Mouse (Mus musculus): Measurements from ENCODE around the gene Cdh26. TPM values are rescaled to one million over a fixed set of nuclear protein-coding genes. Genes with fewer than 3 reads are reported as not detected.

The Cdh26 gene
- polyA plus RNA-seq, 1 experiment, result 0.06 TPM

DNA sequence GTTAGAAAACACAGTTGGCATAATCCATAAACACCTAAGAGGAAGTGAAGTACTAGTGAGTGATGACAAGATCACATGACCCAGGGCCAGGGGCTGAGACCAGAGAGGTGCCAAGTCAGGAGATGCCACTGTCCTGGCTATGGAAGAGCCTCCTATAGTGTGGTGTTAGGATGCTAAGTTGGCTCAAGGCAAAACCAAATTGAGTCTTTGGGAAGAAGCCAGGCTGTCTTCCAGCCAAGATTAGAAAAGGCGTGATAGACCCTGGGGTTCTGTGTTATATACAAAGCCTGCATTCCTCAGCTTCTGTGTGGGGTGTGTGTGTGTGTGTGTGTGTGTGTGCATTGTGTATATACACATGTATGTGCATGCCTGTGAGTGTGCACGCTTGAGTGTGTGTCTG, 48.7 kb downstream of the Cdh26 start:
- TF ChIP-seq CTCF (IDR thresholded peaks at IDR 0.05; ENCODE audit: extremely low read depth, insufficient read length, insufficient replicate concordance, low read depth, low read length) (no peak), POLR2A (IDR thresholded peaks at IDR 0.05; ENCODE audit: low read depth, low read length) (no peak)
- Histone ChIP-seq H3K27me3 (ENCODE audit: control insufficient read depth, insufficient read depth, low read length) (no peaks in the 10 kb centered on the region), H3K27ac (ENCODE audit: insufficient read depth, low read depth, low read length) (no peak overlapping the region), H3K4me1 (ENCODE audit: control insufficient read depth, insufficient read depth, insufficient read length, low read length) (peaks cover 7% of the 10 kb centered on the region; the same call in 1 of the 2 replicates), H3K4me3 (ENCODE audit: low read depth, low read length) (no peak overlapping the region), H3K36me3 (ENCODE audit: control insufficient read depth, insufficient read depth, low read length) (no peaks in the 10 kb centered on the region)
- WGBS, result 80% methylated on average over 2 of the region's 2 CpGs

DNA sequence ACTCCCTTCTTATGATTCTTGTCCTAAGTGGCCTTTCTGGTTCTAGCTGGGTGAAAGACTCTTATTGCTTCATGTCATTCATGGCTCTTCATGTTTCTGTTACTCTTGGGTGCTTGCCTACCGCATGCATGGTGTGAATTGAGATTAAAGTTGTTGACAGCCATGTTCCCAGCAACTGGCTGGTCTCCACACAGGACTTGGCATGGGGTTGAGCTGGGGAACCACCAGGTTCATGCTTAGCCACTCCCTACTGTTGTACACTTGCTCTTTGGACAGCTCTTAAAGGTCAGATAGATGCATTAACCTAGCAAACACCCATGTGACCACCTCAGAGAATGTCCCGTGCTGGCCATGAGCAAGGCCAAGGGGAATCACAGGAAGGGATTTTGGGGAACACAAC, 50.6 kb downstream of the Cdh26 start:
- Histone ChIP-seq H3K4me3 (ENCODE audit: low read depth, low read length) (no peak overlapping the region), H3K4me1 (ENCODE audit: control insufficient read depth, insufficient read depth, insufficient read length, low read length) (peaks cover 7% of the 10 kb centered on the region; the same call in 1 of the 2 replicates), H3K36me3 (ENCODE audit: control insufficient read depth, insufficient read depth, low read length) (no peaks in the 10 kb centered on the region), H3K27ac (ENCODE audit: insufficient read depth, low read depth, low read length) (no peak overlapping the region), H3K27me3 (ENCODE audit: control insufficient read depth, insufficient read depth, low read length) (no peaks in the 10 kb centered on the region)
- 41% methylated on average over 2 of the region's 2 CpGs for WGBS
- TF ChIP-seq POLR2A (IDR thresholded peaks at IDR 0.05; ENCODE audit: low read depth, low read length), result no peak
- no peak for TF ChIP-seq CTCF (IDR thresholded peaks at IDR 0.05; ENCODE audit: extremely low read depth, insufficient read length, insufficient replicate concordance, low read depth, low read length)

DNA sequence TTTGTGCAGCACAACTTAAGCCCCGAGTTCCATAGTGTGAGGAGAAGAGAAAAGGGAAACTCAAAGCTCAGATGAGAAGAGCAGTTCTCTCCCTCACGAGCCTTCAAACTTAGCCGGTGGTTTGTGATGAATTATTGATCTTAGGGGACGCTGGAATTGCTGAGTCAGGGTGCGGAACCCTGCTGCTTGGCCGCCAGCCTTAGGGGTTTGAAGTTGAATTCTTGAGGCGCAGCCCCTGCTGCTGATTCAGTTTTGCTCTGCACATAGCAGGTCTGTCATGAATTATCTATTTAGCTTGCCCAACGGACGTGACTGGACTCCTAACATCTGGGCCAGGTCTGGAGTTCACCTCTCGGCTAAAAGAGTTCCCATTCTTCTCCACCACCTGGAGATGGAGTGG, 53.1 kb downstream of the Cdh26 start:
- H3K27me3 ChIP-seq (ENCODE audit: control insufficient read depth, insufficient read depth, low read length), result no peaks in the 10 kb centered on the region
- H3K4me1 ChIP-seq (ENCODE audit: control insufficient read depth, insufficient read depth, insufficient read length, low read length), result peaks cover 7% of the 10 kb centered on the region; the same call in 1 of the 2 replicates
- no peak overlapping the region for H3K4me3 ChIP-seq (ENCODE audit: low read depth, low read length)
- 60% methylated on average over 10 of the region's 10 CpGs for WGBS
- TF ChIP-seq POLR2A (IDR thresholded peaks at IDR 0.05; ENCODE audit: low read depth, low read length) (no peak), CTCF (IDR thresholded peaks at IDR 0.05; ENCODE audit: extremely low read depth, insufficient read length, insufficient replicate concordance, low read depth, low read length) (no peak)
- no peaks in the 10 kb centered on the region for H3K36me3 ChIP-seq (ENCODE audit: control insufficient read depth, insufficient read depth, low read length)
- no peak overlapping the region for H3K27ac ChIP-seq (ENCODE audit: insufficient read depth, low read depth, low read length)

DNA sequence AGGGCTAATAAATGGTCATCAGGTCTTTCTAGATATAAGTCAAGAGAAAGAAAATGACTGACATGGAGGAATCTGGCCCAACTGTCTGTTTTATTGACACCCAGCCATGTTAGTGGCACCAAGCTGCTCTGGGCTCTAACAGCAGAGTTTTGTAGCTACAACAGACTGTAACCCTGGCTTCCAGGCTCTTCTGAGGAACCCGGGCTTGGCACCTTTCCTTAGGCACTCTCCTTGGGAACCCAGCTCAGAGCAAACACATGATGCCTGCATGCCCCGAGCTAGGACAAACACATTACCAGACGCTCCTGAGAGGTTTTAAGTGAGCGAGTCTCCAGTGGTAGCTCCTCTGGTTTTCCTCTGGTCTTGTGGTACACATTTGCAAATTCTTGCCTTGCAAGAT, 57.9 kb downstream of the Cdh26 start:
- H3K4me3 ChIP-seq (ENCODE audit: low read depth, low read length), result no peak overlapping the region
- H3K27ac ChIP-seq (ENCODE audit: insufficient read depth, low read depth, low read length), result no peak overlapping the region
- 57% methylated on average over 4 of the region's 4 CpGs for WGBS
- H3K4me1 ChIP-seq (ENCODE audit: control insufficient read depth, insufficient read depth, insufficient read length, low read length), result no peaks in the 10 kb centered on the region
- no peaks in the 10 kb centered on the region for H3K27me3 ChIP-seq (ENCODE audit: control insufficient read depth, insufficient read depth, low read length)
- H3K36me3 ChIP-seq (ENCODE audit: control insufficient read depth, insufficient read depth, low read length), result no peaks in the 10 kb centered on the region
- TF ChIP-seq CTCF (IDR thresholded peaks at IDR 0.05; ENCODE audit: extremely low read depth, insufficient read length, insufficient replicate concordance, low read depth, low read length) (no peak), POLR2A (IDR thresholded peaks at IDR 0.05; ENCODE audit: low read depth, low read length) (no peak)

DNA sequence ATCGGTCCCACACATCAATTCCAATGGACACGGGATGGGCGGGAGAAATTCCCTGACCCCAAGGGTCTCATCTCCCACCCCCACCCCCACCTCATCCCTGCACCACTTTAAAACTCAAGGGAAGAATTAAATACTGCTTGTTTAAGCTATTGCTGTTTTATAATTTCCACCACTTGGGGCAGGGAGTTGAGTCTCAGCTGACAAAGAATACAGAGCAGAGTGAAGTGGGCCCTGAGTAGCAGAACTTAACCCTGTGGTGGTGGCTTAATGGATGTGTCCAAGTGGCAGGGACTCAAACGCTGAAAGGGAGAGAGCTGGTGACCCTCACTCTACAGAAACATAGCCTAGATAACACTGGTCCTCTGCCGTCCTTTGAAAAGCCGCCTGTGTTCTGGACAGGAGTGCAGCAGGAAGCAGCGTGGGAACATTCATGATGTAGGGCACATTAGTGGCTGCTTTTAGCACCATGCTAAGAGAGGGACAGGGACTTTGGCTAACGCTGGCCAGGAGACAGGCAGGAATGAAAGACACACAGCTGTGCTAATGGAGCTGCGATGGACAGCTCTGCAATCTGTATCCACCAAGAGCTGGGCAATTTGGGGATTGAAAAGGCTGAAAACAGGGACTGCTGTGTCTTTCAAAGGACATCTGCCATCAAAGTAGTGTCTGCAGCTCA, 60.1 kb downstream of the Cdh26 start:
- Histone ChIP-seq H3K27me3 (ENCODE audit: control insufficient read depth, insufficient read depth, low read length) (no peaks in the 10 kb centered on the region), H3K36me3 (ENCODE audit: control insufficient read depth, insufficient read depth, low read length) (no peaks in the 10 kb centered on the region), H3K4me1 (ENCODE audit: control insufficient read depth, insufficient read depth, insufficient read length, low read length) (no peaks in the 10 kb centered on the region), H3K4me3 (ENCODE audit: low read depth, low read length) (no peak overlapping the region), H3K27ac (ENCODE audit: insufficient read depth, low read depth, low read length) (no peak overlapping the region)
- WGBS, result 86% methylated on average over 9 of the region's 9 CpGs
- TF ChIP-seq POLR2A (IDR thresholded peaks at IDR 0.05; ENCODE audit: low read depth, low read length), result no peak
- no peak for TF ChIP-seq CTCF (IDR thresholded peaks at IDR 0.05; ENCODE audit: extremely low read depth, insufficient read length, insufficient replicate concordance, low read depth, low read length)

DNA sequence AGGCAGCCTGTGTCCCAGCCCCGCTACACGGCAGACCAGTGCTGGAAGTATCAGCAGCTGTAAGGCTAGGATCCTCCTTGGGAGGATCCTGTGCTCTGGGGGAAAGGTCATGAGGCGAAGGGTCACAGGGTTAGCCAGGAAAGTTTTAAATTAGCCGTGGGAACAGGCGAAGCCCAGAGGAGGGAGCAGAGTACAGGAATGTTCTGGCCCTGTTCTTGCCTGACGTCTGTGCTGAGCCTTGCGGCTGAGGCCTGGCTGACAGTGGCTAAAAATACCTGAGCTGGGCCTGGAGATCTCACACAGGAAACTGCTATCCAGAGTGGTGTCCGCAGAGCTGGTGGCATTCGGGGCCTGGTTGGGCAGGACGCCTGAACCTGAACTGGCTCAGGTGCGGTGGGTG, 63.7 kb downstream of the Cdh26 start:
- H3K4me1 ChIP-seq (ENCODE audit: control insufficient read depth, insufficient read depth, insufficient read length, low read length), result peaks cover 8% of the 10 kb centered on the region
- H3K36me3 ChIP-seq (ENCODE audit: control insufficient read depth, insufficient read depth, low read length), result no peaks in the 10 kb centered on the region

DNA sequence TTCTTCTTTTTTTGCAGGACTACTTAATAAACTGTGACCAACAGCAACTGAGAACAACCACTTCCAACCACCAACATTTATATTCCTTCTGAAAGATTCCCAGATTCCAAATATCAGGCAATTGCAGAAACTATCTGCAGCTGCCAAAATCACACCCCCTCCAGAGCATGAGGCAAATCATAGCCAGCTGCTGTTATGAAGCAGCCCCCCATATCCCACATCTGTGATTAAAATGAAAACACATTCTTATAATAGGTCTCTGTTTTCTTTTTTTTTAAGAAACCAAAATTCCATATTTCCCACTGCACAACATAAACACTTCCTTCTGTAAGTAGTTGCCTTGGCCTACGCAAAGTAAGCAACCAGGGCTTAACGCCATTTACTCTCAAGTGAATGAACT, 65.5 kb downstream of the Cdh26 start:
- Histone ChIP-seq H3K4me3 (ENCODE audit: low read depth, low read length) (no peak overlapping the region), H3K36me3 (ENCODE audit: control insufficient read depth, insufficient read depth, low read length) (no peaks in the 10 kb centered on the region), H3K27ac (ENCODE audit: insufficient read depth, low read depth, low read length) (no peak overlapping the region), H3K4me1 (ENCODE audit: control insufficient read depth, insufficient read depth, insufficient read length, low read length) (peaks cover 8% of the 10 kb centered on the region), H3K27me3 (ENCODE audit: control insufficient read depth, insufficient read depth, low read length) (no peaks in the 10 kb centered on the region)
- WGBS, result 92% methylated on average over 2 of the region's 2 CpGs
- TF ChIP-seq CTCF (IDR thresholded peaks at IDR 0.05; ENCODE audit: extremely low read depth, insufficient read length, insufficient replicate concordance, low read depth, low read length) (no peak), POLR2A (IDR thresholded peaks at IDR 0.05; ENCODE audit: low read depth, low read length) (no peak)

More for the DNA sequence above, 63.7 kb downstream of the Cdh26 start:
- Histone ChIP-seq H3K4me3 (ENCODE audit: low read depth, low read length) (no peak overlapping the region), H3K27ac (ENCODE audit: insufficient read depth, low read depth, low read length) (no peak overlapping the region), H3K27me3 (ENCODE audit: control insufficient read depth, insufficient read depth, low read length) (no peaks in the 10 kb centered on the region)
- 71% methylated on average over 11 of the region's 11 CpGs for WGBS
- TF ChIP-seq POLR2A (IDR thresholded peaks at IDR 0.05; ENCODE audit: low read depth, low read length), result no peak
